Mouse (Mus musculus): ENCODE results near the gene Patz1. TPM values are rescaled to one million over a fixed set of nuclear protein-coding genes. Genes with fewer than 3 reads are reported as not detected.

Gene Patz1
- polyA plus RNA-seq, 1 experiment, result 33.9 TPM

- DNase-seq (ENCODE audit: extremely low spot score in 1 of 2, low spot score in 1 of 2), result no peak
These were observed 60.1 kb downstream of the Patz1 start for GRCm38 (mm10) chr11:3348576-3349342.

GRCm38 (mm10) chr11:3349343-3349695, 60.6 kb downstream of the Patz1 start:
- DNase-seq (ENCODE audit: extremely low spot score in 1 of 2, low spot score in 1 of 2), result no peak

GRCm38 (mm10) chr11:3352131-3352530, 63.5 kb downstream of the Patz1 start:
- no peak for DNase-seq (ENCODE audit: extremely low spot score in 1 of 2, low spot score in 1 of 2)

- DNase-seq (ENCODE audit: extremely low spot score in 1 of 2, low spot score in 1 of 2), result no peak
These were observed 64.4 kb downstream of the Patz1 start for GRCm38 (mm10) chr11:3352990-3353585.

Other genes with a start within 250 kb of the Patz1 start
- gene Sfi1, start 95.4 kb upstream of the Patz1 start, polyA plus RNA-seq (2012; rRNA removed), result 32.7 and 36.6 TPM in 2 replicates
- 55.0 and 55.6 TPM in 2 replicates for gene Eif4enif1, start 86.5 kb upstream of the Patz1 start, polyA plus RNA-seq (2012; rRNA removed)
- 76.0 and 86.1 TPM in 2 replicates for gene Drg1, start 22.5 kb upstream of the Patz1 start, polyA plus RNA-seq (2012; rRNA removed)
- gene Pik3ip1, start 41.5 kb downstream of the Patz1 start, polyA plus RNA-seq (2012; rRNA removed), result 43.9 and 45.8 TPM in 2 replicates
- 179 TPM in 2 replicates for gene Limk2, start 120.3 kb downstream of the Patz1 start, polyA plus RNA-seq (2012; rRNA removed)
- gene Rnf185, start 163.5 kb downstream of the Patz1 start, polyA plus RNA-seq (2012; rRNA removed), result 29.5 and 31.6 TPM in 2 replicates
- 3.1 TPM in 2 replicates for gene Pla2g3, start 199.4 kb downstream of the Patz1 start, polyA plus RNA-seq (2012; rRNA removed)
- gene Inpp5j, start 215.9 kb downstream of the Patz1 start, polyA plus RNA-seq (2012; rRNA removed), result 147 and 157 TPM in 2 replicates
- gene Selenom, start 225.8 kb downstream of the Patz1 start, polyA plus RNA-seq (2012; rRNA removed), result 344 and 400 TPM in 2 replicates